Mouse (Mus musculus): ENCODE measurements around the gene Ryk. TPM values are rescaled to one million over a fixed set of nuclear protein-coding genes. Genes with fewer than 3 reads are reported as not detected.

The Ryk gene
- polyA plus RNA-seq, 1 experiment from 2014 or later, result 31.6 TPM

DNA sequence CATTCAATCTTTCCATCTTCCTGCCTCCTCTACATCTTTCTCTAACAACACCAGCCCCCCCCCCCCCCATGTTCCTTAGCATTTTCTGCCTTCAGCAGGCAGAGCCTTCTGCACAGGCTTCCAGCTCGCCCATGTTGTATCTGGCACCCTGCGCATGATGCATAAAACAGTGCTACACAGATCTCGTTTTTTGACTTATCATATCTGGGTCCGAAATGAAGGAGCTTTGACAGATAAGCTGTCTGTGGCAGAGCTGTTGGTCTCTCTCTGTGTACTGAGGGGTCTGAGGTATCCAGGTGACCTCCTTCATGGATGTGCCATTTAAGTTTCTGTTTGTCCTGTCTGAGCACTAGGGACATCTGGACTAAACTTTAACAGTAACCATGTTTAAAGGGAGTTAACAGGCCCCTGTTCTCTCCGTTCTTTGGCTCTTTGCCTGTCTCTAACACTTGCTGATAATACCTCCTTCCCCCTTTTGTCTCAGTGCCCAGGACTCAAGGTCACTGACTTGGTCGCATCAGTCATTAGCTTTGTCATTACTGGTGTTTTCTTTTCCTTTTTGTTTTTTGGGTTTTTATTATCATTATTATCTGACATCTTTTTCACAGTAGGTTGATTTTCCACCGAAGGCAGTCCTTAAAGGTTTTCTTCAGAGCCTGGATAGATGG lies 26.2 kb downstream of the Ryk start:
- no peak overlapping the region for H3K4me2 ChIP-seq (ENCODE audit: low read depth, severe bottlenecking)
- DNase-seq (ENCODE audit: low spot score), result no peak
- H3K27ac ChIP-seq (replicated peaks; ENCODE audit: low read depth, low read length), result no peak overlapping the region
- peaks cover 31% of the 10 kb centered on the region for H3K4me1 ChIP-seq (ENCODE audit: control insufficient read depth, insufficient read depth, low read length)
- WGBS, result 83% methylated on average over 7 of the region's 7 CpGs
- no peak overlapping the region for H3K9ac ChIP-seq (ENCODE audit: low read length)
- H3K36me3 ChIP-seq (ENCODE audit: control insufficient read depth, insufficient read depth, low read length), result peaks cover 2% of the 10 kb centered on the region; the same call in 1 of the 2 replicates
- ATAC-seq (ENCODE audit: insufficient number of reproducible peaks, low FRiP score, low TSS enrichment, low read depth), result no peak
- no peaks in the 10 kb centered on the region for H3K9me3 ChIP-seq (ENCODE audit: control insufficient read depth, low read length)
- no peak overlapping the region for H3K4me3 ChIP-seq (ENCODE audit: low read depth, low read length)
- H3K27me3 ChIP-seq (ENCODE audit: control insufficient read depth, insufficient read depth, low read length), result no peaks in the 10 kb centered on the region

DNA sequence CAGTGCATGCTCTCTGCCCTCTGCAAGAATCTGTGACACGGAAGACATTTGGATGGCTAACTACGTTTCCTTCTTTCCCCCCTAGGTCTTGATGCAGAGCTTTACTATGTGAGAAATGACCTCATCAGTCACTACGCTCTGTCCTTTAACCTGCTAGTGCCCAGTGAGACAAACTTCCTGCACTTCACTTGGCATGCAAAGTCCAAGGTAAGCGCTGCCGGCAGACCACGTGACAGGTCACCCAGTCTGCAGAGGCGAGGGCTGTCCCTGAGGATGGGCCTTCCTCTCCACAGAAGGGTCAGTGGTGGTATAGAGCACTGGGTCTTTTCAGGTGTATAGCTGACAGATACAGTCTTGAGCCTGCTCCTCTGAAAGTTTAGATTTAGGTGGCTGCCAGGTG lies 27.1 kb downstream of the Ryk start:
- Histone ChIP-seq H3K36me3 (ENCODE audit: control insufficient read depth, insufficient read depth, low read length) (no peaks in the 10 kb centered on the region; the same call in 1 of the 2 replicates), H3K27ac (replicated peaks; ENCODE audit: low read depth, low read length) (no peak overlapping the region)

DNA sequence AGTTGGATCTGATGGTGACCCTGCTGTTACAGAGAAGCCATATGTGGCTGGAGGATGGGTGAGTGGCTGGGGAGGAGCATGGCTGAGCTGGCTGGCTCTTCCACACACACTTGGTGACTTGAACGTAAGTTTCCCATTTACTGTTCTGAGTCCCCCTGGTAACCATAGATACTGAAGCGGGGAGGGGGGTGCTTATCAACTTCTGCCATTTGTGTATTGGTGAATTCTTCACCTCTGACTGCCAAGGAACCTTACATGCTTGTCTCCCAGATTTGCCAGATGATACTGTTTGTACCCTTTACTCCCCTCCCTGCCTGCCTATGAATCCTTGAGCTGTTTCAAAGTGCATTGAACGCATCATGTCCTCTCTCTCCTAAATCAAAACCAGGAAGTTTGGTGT lies 27.5 kb downstream of the Ryk start:
- no peak for ATAC-seq (ENCODE audit: insufficient number of reproducible peaks, low FRiP score, low TSS enrichment, low read depth)
- Histone ChIP-seq H3K4me3 (ENCODE audit: low read depth, low read length) (no peak overlapping the region), H3K27ac (replicated peaks; ENCODE audit: low read depth, low read length) (no peak overlapping the region), H3K27me3 (ENCODE audit: control insufficient read depth, insufficient read depth, low read length) (no peaks in the 10 kb centered on the region), H3K9ac (ENCODE audit: low read length) (no peak overlapping the region), H3K4me1 (ENCODE audit: control insufficient read depth, insufficient read depth, low read length) (peaks cover 39% of the 10 kb centered on the region), H3K4me2 (ENCODE audit: low read depth, severe bottlenecking) (no peak overlapping the region), H3K36me3 (ENCODE audit: control insufficient read depth, insufficient read depth, low read length) (no peaks in the 10 kb centered on the region; the same call in 1 of the 2 replicates), H3K9me3 (ENCODE audit: control insufficient read depth, low read length) (no peaks in the 10 kb centered on the region)
- WGBS, result 68% methylated on average over 3 of the region's 3 CpGs
- DNase-seq (ENCODE audit: low spot score), result no peak

More for the DNA sequence above, 27.1 kb downstream of the Ryk start:
- WGBS, result 78% methylated on average over 7 of the region's 7 CpGs
- Histone ChIP-seq H3K4me1 (ENCODE audit: control insufficient read depth, insufficient read depth, low read length) (peaks cover 39% of the 10 kb centered on the region), H3K9me3 (ENCODE audit: control insufficient read depth, low read length) (no peaks in the 10 kb centered on the region), H3K4me2 (ENCODE audit: low read depth, severe bottlenecking) (no peak overlapping the region), H3K9ac (ENCODE audit: low read length) (no peak overlapping the region), H3K27me3 (ENCODE audit: control insufficient read depth, insufficient read depth, low read length) (no peaks in the 10 kb centered on the region), H3K4me3 (ENCODE audit: low read depth, low read length) (no peak overlapping the region)
- DNase-seq (ENCODE audit: low spot score) (no peak), ATAC-seq (ENCODE audit: insufficient number of reproducible peaks, low FRiP score, low TSS enrichment, low read depth) (no peak)

DNA sequence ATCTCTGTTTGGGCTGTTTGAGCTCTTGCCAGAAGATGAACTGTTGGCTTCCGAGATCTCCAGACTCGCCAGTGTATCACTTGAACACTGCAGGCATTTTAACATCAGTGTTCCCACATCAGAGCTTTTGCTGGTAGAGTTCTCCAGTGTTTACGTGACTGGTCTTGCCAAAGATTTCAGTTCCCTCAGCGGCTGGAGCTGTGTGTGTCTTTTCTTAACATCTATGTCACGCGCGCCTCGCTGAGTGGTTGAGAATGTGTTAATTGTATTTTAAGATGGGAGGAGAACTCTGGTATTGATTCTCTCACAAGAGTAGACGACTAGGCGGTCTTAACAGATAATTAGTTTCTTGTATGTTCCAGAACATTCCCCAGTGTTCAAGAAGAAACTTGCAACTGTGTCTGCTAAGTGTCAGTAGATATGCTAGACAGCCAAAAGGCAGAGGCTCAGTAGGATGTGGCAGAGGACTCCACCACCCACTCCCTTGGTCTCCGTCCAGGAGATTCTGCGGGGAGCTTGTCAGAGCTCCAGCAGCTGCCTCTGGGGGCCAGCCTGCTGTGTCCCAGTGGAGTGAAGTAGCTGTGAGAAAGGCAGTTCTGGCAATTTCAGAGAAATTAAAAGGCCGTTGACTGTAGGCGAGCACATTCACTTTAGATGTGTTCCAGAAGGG lies 29.3 kb downstream of the Ryk start:
- Histone ChIP-seq H3K36me3 (ENCODE audit: control insufficient read depth, insufficient read depth, low read length) (peaks cover 2% of the 10 kb centered on the region; the same call in 1 of the 2 replicates), H3K4me1 (ENCODE audit: control insufficient read depth, insufficient read depth, low read length) (peaks cover 37% of the 10 kb centered on the region), H3K27me3 (ENCODE audit: control insufficient read depth, insufficient read depth, low read length) (no peaks in the 10 kb centered on the region), H3K27ac (replicated peaks; ENCODE audit: low read depth, low read length) (no peak overlapping the region; the same call in 1 of the 2 replicates), H3K9me3 (ENCODE audit: control insufficient read depth, low read length) (no peaks in the 10 kb centered on the region), H3K4me2 (ENCODE audit: low read depth, severe bottlenecking) (no peak overlapping the region), H3K9ac (ENCODE audit: low read length) (no peak overlapping the region), H3K4me3 (ENCODE audit: low read depth, low read length) (no peak overlapping the region)
- no peak for DNase-seq (ENCODE audit: low spot score)
- WGBS, result 67% methylated on average over 14 of the region's 14 CpGs
- no peak for ATAC-seq (ENCODE audit: insufficient number of reproducible peaks, low FRiP score, low TSS enrichment, low read depth)

DNA sequence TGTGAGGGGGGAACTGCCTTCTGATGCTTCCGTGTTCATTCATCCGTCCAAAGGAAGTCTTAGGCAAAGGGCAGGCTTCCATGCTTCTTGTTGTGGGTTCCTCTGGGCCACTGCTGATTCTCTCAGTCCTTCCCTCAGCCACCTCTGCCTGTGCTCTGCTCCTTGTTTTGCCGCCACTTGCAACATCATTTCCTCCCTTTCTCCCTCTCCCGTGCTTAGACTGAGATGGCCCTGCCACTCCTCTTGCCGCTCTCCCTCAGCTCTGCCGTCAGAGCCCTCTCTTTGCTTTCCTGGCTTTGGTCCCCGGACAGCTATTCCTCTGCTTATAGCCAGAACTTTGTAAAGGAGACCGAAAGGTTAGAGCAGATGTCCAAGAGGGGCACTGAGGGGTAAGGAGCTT lies 30.2 kb downstream of the Ryk start:
- Histone ChIP-seq H3K27me3 (ENCODE audit: control insufficient read depth, insufficient read depth, low read length) (no peaks in the 10 kb centered on the region), H3K4me3 (ENCODE audit: low read depth, low read length) (no peak overlapping the region), H3K27ac (replicated peaks; ENCODE audit: low read depth, low read length) (no peak overlapping the region; the same call in 1 of the 2 replicates), H3K4me2 (ENCODE audit: low read depth, severe bottlenecking) (no peak overlapping the region), H3K36me3 (ENCODE audit: control insufficient read depth, insufficient read depth, low read length) (peaks cover 2% of the 10 kb centered on the region; the same call in 1 of the 2 replicates), H3K4me1 (ENCODE audit: control insufficient read depth, insufficient read depth, low read length) (peaks cover 37% of the 10 kb centered on the region), H3K9me3 (ENCODE audit: control insufficient read depth, low read length) (no peaks in the 10 kb centered on the region), H3K9ac (ENCODE audit: low read length) (no peak overlapping the region)
- ATAC-seq (ENCODE audit: insufficient number of reproducible peaks, low FRiP score, low TSS enrichment, low read depth) (no peak), DNase-seq (ENCODE audit: low spot score) (no peak)
- WGBS, result 68% methylated on average over 8 of the region's 8 CpGs

DNA sequence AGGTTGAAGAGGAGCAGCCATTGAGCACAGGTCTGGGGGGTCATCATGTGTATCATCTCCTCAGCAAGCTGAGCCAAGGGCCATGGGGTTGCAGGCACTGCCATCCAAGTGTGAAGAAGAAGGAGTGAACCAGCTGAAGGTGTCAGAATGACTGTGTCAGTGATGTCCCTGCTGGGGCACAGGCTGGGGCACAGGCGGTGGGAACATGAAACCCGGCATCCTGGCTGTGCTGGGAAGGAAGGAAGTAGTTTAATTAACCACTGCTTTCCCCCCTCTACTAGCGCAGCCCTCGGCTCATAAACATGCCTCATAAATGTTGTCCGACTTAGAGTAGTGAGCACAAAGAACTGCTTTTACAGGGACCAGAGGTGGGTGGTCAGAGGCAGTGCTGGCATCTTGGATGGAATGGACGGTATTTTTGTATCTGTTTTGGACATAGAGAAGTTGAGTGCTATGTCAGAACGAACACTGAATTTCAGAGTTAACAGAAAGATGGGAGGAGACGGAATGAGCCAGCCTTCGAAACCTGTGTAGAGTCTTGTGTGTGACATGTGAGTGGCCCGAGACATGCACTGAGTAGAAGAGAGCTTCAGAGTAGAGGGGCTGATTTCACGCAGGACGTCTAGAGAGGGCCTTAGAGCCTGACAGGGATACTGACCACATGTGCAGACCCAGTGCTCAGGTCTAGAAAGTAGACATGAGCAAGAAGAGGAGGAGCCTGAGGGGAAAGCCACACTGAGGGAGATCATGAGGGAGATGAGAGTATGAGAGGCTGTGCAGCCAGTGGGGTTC lies 31.4 kb downstream of the Ryk start:
- Histone ChIP-seq H3K9ac (ENCODE audit: low read length) (peak overlapping the region; percentile 30; the same call in 1 of the 2 replicates), H3K27ac (replicated peaks; ENCODE audit: low read depth, low read length) (peak overlapping the region; percentile 82), H3K9me3 (ENCODE audit: control insufficient read depth, low read length) (no peaks in the 10 kb centered on the region), H3K4me3 (ENCODE audit: low read depth, low read length) (no peak overlapping the region), H3K27me3 (ENCODE audit: control insufficient read depth, insufficient read depth, low read length) (no peaks in the 10 kb centered on the region), H3K4me2 (ENCODE audit: low read depth, severe bottlenecking) (peak overlapping the region; percentile 25; the same call in 1 of the 2 replicates), H3K4me1 (ENCODE audit: control insufficient read depth, insufficient read depth, low read length) (peaks cover 37% of the 10 kb centered on the region), H3K36me3 (ENCODE audit: control insufficient read depth, insufficient read depth, low read length) (peaks cover 2% of the 10 kb centered on the region; the same call in 1 of the 2 replicates)
- ATAC-seq (ENCODE audit: insufficient number of reproducible peaks, low FRiP score, low TSS enrichment, low read depth) (peak; percentile 78), DNase-seq (ENCODE audit: low spot score) (peak; percentile 73)
- 21% methylated on average over 12 of the region's 12 CpGs for WGBS

DNA sequence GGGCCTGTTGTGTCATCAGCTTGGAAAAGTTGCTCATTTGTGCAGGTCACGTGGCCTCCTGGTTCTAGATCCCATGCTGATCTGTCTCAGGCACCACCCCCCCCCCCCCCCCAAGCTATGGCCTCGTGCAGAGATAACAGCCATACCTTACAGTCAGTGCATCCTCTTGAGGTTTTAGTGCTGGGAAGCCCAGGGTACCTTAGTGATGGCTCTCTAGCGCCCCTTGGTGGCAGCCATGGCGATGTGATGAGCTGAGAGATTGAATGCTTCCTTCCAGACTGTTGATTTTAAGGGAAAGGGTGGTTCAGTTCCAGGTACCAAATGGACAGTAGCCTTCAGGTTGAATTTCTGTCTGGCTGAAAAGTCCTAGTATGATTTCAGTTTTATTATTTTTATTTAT lies 32.2 kb downstream of the Ryk start:
- Histone ChIP-seq H3K4me1 (ENCODE audit: control insufficient read depth, insufficient read depth, low read length) (peaks cover 37% of the 10 kb centered on the region), H3K36me3 (ENCODE audit: control insufficient read depth, insufficient read depth, low read length) (peaks cover 2% of the 10 kb centered on the region; the same call in 1 of the 2 replicates), H3K9ac (ENCODE audit: low read length) (peak overlapping the region; percentile 30; the same call in 1 of the 2 replicates), H3K27ac (replicated peaks; ENCODE audit: low read depth, low read length) (peak overlapping the region; percentile 82), H3K4me2 (ENCODE audit: low read depth, severe bottlenecking) (no peak overlapping the region), H3K9me3 (ENCODE audit: control insufficient read depth, low read length) (no peaks in the 10 kb centered on the region), H3K4me3 (ENCODE audit: low read depth, low read length) (no peak overlapping the region), H3K27me3 (ENCODE audit: control insufficient read depth, insufficient read depth, low read length) (no peaks in the 10 kb centered on the region)
- ATAC-seq (ENCODE audit: insufficient number of reproducible peaks, low FRiP score, low TSS enrichment, low read depth) (0 out of 2 replicates have a peak, but pooled peaks have one; percentile 26), DNase-seq (ENCODE audit: low spot score) (peak; percentile 85)
- 7% methylated on average over 4 of the region's 4 CpGs for WGBS

DNA sequence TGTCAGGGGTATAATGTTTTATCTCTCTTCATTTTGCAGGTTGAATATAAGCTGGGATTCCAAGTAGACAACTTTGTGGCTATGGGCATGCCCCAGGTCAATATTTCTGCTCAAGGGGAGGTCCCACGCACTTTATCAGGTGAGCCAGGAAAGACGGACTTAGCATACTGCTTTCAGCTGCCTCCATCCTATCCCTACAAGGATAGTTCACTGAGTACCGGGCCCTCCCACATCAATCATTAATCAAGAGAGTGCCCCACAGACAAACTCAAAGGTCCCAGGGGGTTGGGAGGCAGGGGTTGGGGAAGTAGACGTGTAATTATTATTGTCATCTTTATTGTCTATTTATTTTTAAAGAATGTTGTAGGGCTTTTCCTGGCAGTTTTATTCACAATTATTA lies 32.8 kb downstream of the Ryk start:
- H3K9me3 ChIP-seq (ENCODE audit: control insufficient read depth, low read length), result no peaks in the 10 kb centered on the region
- no peak overlapping the region for H3K9ac ChIP-seq (ENCODE audit: low read length)
- no peak overlapping the region for H3K4me3 ChIP-seq (ENCODE audit: low read depth, low read length)
- ATAC-seq (ENCODE audit: insufficient number of reproducible peaks, low FRiP score, low TSS enrichment, low read depth) (no peak), DNase-seq (ENCODE audit: low spot score) (no peak)
- H3K4me2 ChIP-seq (ENCODE audit: low read depth, severe bottlenecking), result no peak overlapping the region
- H3K27ac ChIP-seq (replicated peaks; ENCODE audit: low read depth, low read length), result no peak overlapping the region
- WGBS, result 85% methylated on average over 4 of the region's 4 CpGs
- peaks cover 35% of the 10 kb centered on the region for H3K4me1 ChIP-seq (ENCODE audit: control insufficient read depth, insufficient read depth, low read length)
- peaks cover 2% of the 10 kb centered on the region for H3K36me3 ChIP-seq (ENCODE audit: control insufficient read depth, insufficient read depth, low read length)
- H3K27me3 ChIP-seq (ENCODE audit: control insufficient read depth, insufficient read depth, low read length), result no peaks in the 10 kb centered on the region
